Mouse (Mus musculus): ENCODE measurements around the gene Slc22a1.

Slc22a1 gene

GRCm38 (mm10) chr17:12675646-12676045, at the start of gene Slc22a1:
Gene Slc22a1, minus strand, starts transcription at chr17:12675829.
- DNase-seq, result no peak

GRCm38 (mm10) chr17:12724767-12725744, 49.4 kb upstream of the Slc22a1 start:
- DNase-seq, result no peak

GRCm38 (mm10) chr17:12723986-12724766, 48.5 kb upstream of the Slc22a1 start:
- DNase-seq, result no peak

DNA sequence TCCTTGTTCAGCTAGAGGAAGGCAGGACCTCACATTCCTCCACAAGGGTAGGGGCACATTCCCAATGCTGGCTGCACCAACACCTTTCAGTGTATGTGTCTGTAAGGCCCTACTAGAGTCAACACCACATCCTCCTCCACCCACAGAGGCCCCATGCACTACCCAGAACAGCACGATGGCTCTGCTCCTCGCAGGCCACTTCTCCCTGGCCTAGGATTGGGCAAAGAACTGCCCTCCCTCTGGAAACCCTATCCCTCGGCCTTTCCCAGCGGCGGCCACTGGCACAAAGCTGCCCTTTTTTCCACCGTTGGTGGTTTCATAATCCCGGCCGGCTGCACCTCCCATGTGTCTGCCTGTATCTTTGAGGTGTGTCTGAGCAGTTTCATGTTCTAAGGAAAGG, 47.0 kb upstream of the Slc22a1 start:
- DNase-seq, result no peak

DNA sequence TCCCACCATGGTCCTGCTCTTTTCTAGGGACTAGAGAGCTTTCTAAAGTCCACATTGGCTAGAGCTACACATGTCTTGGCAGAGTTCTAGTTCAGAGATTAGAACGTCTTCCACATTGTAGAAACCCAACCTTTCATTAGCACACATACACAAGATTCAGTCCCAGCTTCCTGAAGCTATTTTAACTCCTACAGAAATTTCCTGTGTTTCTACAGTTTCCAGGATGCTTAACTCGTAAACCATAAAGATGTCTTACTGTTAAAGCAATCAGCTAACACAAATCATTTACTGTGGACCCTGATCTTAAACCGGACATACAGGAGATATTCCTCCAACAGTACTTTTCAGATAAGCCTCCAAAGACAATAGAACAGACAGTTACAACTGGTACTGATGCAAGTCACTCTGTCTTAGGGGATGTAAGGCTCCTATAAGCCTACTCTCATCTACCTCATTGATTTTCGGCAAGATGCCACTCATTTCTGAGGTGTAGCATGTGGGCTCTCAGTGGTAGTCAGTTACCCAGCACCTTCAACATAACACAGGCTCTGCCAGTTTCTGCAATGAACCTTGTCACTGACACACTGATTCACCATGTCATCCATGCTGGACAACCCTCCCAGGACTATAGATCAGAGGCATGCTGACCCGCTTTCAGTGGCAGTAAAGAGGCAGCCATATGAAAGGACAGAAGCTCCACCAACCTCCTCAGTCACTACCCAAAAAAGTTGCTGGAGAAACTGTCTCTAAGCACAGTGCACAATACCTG, 45.7 kb upstream of the Slc22a1 start:
- DNase-seq, result no peak

DNA sequence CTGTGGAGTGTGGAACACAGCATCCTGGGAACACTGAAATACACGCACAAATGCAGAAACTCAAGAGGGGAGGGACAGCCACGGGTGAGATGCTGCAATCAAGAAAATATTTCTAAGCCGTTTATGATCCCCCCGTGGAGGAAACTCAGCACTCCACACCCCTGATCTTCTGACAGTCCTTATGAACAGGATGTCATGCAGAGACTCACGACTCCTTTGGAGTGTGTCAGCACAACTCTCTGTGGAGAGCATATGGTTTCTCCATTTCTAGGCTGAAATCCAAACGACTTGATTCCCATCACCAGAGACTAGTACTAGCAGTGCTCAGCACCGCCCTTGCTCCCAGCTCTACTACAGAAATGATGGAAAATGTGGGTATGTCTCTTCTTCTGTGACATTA, 42.6 kb upstream of the Slc22a1 start:
- peak; percentile 63 for DNase-seq

DNA sequence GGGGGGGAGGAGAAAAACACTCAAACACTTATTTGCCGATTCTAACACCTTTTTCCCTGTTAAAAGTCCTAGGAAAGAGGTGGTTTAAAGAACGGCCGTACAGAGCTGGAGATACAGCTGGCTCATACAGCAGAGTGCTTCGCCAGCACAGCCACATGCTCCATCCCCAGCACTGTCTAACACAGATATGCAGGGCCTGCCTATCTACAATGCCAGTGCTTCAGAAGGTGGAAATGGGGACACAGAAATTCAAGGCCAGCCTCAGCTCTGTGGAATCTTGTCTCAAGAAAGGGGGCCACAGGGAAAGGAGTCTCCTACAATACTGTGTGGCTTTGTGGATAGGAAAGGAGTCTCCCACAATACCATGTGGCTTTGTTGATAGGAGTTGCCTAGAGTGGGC, 41.8 kb upstream of the Slc22a1 start:
- no peak for DNase-seq

DNA sequence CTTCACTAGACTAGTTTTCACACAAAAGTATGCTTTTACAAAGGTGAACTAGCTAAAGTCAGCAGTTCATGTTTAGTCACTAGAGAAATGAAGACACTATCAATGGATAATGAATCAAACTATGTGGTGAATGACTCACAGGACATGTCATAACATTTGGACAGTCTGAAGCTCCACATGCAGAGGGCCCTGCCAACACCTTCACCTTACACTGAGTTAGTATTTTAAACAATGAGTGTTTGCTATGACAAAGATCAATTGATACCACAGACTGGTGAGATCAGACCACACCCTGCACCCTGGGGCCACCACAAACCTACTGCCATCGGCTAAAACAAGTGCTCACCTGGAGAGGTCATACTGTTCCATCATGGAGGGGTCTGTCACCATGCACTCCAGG, 39.4 kb upstream of the Slc22a1 start:
- no peak for DNase-seq

GRCm38 (mm10) chr17:12714080-12714561, 38.5 kb upstream of the Slc22a1 start:
- DNase-seq, result no peak

- DNase-seq, result no peak
These were observed 37.4 kb upstream of the Slc22a1 start for GRCm38 (mm10) chr17:12712993-12713392.

- DNase-seq, result no peak
These were observed 36.6 kb upstream of the Slc22a1 start for GRCm38 (mm10) chr17:12712191-12712590.

- DNase-seq, result no peak
These were observed 35.3 kb upstream of the Slc22a1 start for GRCm38 (mm10) chr17:12710976-12711375.

DNA sequence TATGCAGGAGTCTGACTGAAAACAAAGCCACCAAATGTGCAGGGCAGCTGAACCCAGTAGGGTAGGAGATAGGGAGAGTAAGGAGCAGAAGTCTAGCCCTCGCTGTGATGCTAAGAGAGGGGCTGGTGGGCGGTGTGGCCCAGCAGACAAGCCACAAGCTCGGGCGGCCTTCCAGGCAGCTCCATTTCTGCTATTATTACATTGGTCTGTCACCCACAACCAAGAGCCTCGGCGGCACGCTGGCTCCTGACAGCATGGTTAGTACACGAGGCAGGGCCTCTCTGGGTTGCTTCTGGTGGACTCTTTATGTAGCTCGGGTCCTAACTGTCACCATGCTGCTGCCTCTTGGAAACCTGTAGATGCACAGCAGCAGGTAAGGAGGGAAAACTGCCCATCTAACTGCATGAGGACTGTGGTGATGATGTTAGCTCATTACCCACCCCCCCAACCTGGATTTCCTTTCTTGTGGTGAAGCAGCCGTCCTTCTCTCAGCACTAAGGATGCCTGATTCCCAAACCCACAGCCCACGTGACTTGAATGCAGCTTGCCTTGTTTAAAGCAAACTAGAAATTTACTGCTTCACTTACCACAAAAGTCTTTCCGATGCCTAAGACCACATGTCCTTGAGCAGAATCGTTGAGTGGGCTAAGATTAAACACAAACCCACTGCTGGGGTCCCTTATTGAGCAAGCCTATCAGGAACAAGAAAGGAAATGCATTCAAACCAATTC, 34.6 kb upstream of the Slc22a1 start:
- DNase-seq, result no peak

GRCm38 (mm10) chr17:12708398-12708797, 32.8 kb upstream of the Slc22a1 start:
- no peak for DNase-seq

DNA sequence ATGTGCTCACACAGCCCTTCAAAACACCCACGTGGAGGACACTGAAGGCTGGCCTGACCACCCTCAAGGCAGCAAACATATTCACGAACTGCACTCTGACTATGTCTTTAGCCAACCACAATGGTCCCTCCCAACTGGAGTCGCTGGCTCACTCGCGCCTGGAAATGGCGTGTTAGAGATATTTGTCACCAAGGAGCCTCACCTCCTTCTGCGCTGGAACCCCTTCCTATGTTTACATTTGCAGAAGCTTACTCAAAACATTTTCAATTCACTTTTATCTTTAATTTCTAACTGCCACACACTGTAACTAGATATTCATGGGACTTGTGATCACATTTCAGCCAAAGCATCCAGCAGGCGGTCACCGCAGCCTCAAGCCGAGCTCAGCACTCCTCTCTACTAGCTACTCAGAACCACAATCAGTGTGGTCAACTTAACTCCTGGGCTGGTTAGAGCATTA, 31.0 kb upstream of the Slc22a1 start:
- DNase-seq, result no peak

GRCm38 (mm10) chr17:12702901-12703300, 27.3 kb upstream of the Slc22a1 start:
- no peak for DNase-seq

DNA sequence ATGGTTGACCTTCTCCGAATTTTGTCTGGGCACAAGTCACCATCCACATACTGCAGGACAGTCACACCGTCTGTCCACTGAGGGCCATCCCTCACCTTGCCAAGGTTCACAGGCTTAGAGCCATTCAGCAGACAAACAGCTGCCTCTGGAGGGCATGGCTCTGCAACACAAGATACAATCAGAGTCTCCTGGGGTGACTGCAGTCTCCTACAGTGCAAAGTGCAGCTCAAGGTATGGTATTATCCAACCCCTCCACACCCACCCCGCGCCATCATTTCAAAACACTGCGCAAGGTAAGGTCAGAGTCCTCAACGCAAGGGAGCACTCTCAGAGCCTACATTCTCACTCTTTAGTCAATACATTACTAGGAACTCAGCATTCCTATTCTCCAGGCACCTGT, 24.7 kb upstream of the Slc22a1 start:
- no peak for DNase-seq

- DNase-seq, result no peak
These were observed 16.3 kb upstream of the Slc22a1 start for GRCm38 (mm10) chr17:12691899-12692298.

GRCm38 (mm10) chr17:12689537-12689936, 13.9 kb upstream of the Slc22a1 start:
- DNase-seq, result no peak

DNA sequence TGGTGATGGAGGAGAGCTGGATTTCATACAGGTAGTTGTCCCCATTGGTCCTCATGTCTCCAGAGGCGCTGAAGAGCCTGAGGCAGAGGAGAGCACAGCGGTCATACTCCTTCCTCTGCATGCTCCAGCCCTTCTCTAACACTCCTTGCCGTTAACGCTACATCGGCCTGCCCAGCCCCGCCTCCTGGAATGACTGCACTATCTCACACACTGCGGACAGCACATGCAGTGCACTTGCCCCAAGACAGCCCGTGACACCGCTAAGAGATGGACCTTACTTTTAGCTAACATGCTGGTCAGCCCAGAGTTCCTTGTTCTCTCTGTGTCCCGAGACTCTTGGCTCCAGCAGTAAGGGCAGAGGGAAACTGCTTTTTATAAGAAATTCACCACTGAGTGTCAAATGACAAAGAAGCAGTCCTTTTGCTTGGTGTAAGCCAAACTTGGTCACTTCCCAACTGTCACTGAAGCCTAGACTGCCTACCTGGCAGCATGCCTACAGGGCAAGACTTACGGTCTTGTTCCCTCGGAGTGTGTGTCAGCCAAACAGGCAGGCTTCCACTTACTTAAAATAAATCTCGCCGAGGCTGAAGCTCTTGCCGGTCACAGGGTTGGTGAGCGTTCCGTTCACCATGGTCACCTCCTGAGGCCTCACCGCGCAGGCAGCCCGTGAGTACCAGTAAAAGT, 12.9 kb upstream of the Slc22a1 start:
- DNase-seq, result peak; percentile 59

DNA sequence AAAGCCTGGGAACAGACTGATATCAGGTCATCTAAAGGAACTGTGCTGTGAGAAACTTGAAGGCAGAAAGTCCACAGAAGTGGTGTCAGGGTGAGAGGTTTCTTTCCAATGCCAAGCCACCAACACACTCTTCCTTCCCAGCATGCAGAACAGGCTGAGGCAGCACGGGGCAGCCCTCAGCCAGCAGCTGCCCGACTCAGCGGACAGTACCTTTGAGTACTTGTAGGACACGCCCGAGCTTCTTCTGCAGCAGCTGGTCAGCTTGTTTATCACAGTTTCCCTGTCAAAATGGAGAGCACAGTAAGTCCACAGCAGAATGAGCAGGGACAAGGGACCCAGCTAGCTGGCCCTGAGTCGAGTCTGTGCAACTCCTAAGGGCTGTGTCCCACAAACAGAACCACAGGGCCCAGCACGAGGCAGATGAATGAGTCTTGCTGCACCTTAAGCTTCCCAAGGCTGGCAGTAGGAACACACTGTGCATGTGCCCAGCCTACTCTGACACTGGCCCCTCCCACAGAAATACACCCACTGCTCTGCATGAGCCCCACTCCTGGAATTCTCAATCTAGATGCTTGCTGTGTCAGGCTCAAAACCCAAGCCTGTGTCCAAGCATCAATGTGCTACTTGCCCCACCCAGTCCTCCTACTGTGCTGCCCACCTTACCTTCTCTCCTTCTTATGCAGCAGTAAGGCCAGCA, 9.4 kb upstream of the Slc22a1 start:
- DNase-seq, result no peak
